Mouse (Mus musculus): ENCODE data around the gene Rsph3b.

Rsph3b gene

DNA sequence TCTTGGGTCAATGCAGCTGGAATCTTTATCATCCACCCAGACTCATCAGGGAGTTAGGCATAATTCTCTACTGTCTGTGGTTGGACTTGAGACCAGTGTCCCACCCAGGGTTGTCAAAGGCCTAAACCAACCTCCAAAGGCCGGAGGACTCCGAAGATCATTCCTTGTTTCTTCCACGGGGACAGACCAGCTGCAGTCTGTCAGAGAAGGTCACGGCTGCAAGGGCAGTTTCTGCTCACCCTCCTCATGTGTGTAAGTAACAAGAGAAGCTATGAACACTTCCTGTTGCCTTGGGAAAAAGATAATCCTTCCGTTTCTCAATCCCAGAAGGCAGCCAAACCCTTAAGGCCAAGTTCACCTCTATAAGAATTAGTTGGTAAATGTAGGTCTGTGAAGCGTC is 85.0 kb downstream of the Rsph3b start:
- no peak for DNase-seq (ENCODE audit: low read depth)

DNA sequence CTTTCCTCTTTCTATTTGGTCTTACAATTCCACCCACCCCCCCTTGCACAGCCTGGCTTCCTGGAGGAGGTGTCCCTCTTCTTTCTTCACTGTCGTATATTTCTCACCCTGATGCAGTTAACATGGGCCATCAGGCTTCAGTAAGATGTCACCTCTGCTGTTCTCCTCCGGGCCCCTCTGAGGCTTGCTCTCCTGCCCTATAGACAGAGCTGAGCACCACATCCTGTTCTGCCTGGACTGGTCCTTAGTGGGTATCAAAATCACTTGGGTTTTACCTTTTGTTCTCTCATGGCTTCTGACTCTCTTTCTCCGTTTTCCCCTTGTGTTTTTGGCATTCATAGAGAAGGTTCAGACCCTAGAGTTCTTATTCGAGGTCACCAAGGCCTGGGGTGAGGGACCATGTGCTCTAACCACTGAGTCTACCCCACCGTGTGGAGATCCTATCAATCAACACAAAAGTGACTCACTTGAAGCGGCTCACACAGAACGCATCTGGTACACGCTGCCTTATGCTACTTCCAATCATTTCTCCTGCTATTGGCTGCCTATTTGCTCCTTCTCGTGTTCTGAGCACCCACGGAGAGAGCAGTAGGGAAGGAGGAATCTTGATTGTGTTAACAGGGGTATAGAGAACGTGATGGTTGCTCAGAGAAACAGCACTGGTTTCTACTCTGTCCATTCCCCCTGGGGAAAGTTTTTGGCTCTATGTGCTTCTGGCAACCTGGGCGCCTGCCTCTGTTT is 86.3 kb downstream of the Rsph3b start:
- DNase-seq (ENCODE audit: low read depth), result no peak

DNA sequence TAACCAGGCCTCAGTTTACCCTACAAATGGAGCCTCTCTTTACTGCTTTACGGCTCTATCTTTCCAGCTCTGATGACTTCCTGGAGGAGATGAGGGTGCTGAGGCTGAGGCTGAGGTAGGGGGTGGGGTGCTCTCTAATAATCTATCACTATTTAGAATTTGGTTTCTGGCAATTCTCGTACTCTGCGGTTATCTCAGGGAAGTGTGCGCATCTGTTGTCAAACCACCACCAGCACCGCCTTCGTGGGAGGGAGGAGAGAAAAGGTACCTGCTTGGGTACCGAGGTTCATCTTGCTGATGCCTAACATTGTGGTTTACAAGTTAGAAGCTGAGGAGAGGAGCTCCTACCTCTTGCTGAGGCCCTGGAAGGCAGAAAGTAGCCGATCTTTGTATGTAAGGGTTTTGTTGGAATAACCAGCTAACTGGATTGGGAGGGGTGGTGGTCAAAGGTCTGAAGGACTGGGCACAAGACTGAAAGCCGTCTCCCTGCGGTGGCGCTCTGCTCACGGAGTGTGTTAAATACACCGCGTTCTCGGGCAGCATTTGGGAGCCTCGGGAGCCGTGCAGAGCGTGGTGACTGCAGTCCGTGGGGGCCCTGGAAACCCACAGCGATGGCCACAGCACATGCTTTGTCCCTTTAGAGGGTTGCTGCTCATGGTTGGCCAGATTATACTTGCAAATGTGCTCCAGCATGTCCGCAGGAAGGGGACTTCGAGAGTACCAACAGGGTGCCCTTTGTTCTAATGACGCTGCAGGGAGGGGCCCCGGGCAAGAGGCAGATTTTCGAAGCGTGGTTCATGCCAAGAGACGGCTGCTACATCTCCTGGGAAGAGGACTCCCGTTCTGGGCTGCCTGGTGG is 87.1 kb downstream of the Rsph3b start:
- DNase-seq (ENCODE audit: low read depth), result no peak

DNA sequence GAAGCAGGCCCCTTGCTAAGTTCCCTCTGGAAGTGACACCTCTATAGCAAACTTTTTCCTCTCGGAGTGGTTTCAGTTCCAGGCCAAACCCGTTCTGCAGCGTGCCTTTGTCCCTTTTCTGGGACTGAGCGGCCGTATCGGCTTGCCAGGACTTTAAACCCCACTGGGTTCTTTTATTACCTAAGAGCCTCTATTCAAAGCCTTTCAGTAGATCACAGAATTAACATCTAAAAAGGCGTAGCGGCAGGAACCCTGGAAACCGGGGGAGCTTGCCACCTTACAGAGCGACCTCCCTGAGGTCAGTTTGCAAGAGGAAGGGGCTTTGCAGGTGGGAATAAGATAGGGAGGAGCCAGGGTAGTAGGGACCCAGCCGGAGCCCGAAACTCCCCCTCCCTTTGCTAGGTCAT is 88.0 kb downstream of the Rsph3b start:
- DNase-seq (ENCODE audit: low read depth), result no peak

DNA sequence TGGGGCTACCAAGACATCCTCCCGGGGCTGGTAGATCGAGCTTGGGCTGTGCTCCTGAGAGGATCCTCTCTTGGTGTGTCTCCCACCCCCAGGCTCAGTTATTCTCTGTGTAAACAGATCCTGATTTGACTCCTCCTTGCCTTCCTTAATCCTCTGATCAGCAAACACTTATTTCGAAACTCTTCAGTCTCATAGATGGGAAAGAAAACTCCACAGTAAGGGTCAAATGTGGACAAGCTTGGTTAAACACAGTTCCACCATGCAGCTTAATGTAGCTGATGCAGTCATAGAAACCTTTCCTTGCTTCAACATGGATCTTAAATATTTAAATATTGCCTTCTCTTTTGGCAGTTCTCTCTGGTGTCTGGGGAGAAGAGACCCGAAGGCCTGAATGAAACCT is 88.4 kb downstream of the Rsph3b start:
- DNase-seq (ENCODE audit: low read depth), result no peak
